Mouse (Mus musculus) erythroblast, embryonic 14.5 days (primary cell): ENCODE measurements around the gene Xbp1.

Experiments used
- GATA1 ChIP-seq: IDR thresholded peaks from 2 replicates; pipeline ENCODE4 v1.6.1; 2012; ENCODE audit warnings: low read length, inconsistent platforms, mixed read lengths
- TAL1 ChIP-seq: IDR thresholded peaks from 3 replicates; pipeline ENCODE4 v1.6.1; 2012; ENCODE audit warnings: low read length, inconsistent platforms, mixed read lengths

DNA sequence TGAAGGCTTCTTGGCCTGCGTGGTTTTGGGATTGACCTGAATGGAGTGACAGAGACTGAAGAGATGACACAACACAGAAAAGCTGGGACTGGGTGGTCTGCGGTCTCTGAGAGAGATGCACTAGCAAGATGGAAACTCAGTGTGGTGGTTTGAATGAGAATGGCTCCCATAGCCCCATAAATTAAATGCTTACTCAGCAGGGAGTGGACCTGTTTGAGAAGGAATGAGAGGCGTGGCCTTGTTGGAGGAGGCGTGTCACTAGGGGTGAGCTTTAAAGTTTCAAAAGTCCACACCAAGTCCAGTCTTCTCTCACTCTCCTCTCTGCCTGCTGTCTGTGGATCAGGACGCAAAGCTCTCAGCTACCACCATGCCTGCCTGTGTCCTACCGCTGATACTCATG lies 47.2 kb downstream of the Xbp1 start:
- TF ChIP-seq GATA1 = no peak
- TF ChIP-seq TAL1 = no peak
